Mouse (Mus musculus): ENCODE results near the gene Ccl6. TPM values are rescaled to one million over a fixed set of nuclear protein-coding genes. Genes with fewer than 3 reads are reported as not detected.

The Ccl6 gene
- 2.1 and 2.5 TPM in 2 replicates for polyA plus RNA-seq (2021; fragmentation: Nextera tagmentation)
- long read RNA-seq, experiment 1, partial matches to known transcripts, result 0 of 2 reads
- long read RNA-seq, experiment 1, other reads (novel, unspliced or antisense), result 1 of 2 reads
- long read RNA-seq, experiment 2, result 0 reads

DNA sequence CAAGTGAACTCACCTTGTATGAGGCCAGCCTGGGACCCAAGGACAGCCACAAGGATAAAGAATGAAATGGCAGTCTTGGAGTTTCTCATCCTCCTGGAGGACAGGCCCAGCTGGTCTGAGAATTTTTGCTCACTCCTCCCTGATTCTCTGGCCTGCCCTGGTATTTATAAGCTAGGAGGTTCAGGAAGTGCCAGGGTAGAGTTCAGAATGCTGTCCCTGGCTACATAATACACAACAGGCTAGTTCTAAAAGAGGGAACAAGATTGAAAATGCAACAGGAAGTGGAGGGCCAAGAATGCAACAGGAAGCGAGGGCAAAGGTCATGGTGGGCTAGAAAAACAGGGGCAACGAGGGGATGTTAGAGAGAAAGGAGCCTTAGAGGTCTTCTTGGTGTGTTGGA, at the start of gene Ccl6:
Gene Ccl6, minus strand, starts transcription at position 235 of the 400 bp plus-strand sequence.

DNA sequence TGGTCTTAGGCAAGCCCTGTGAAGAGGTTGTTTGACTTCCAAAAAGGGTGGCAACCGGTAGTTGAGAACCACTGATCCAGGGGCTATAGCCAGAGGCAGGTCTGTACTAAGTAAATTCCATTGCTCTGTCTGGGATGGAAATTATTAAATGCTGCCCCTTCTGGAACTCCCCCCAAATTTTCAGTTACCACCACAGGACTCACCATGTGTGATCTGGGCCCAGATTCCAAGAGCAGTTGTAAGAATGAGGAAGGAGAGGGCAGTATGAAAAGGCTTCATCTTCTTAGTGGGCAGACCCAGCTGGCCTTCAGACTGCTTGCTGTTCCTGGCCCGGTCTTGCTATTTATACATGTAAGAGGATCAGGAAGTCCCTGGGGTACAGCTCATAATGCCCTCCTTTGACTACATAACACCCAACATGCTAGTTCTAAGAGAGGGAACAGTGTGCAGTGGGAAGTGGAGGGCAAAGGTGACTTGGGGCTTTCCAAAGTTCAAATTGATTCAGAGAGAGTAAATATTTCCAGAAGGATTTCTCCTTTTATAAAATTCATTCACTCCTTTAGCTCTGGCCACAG, 14.6 kb downstream of the Ccl6 start, which contains the start of gene Ccl9:
Gene Ccl9, minus strand, starts transcription at position 451 of the 575 bp plus-strand sequence.

Other genes with a start within 250 kb of the Ccl6 start
- gene Rasl10b, start 183.9 kb downstream of the Ccl6 start, polyA plus RNA-seq (2021; fragmentation: Nextera tagmentation), result 17.3 and 19.8 TPM in 2 replicates
- 0.39 and 0.56 TPM in 2 replicates for gene Gas2l2, start 163.6 kb downstream of the Ccl6 start, polyA plus RNA-seq (2021; fragmentation: Nextera tagmentation)
- gene 1700020L24Rik, start 155.4 kb downstream of the Ccl6 start, polyA plus RNA-seq (2021; fragmentation: Nextera tagmentation), result 0.30 and 0.52 TPM in 2 replicates
- gene Mmp28, start 130.0 kb downstream of the Ccl6 start, polyA plus RNA-seq (2021; fragmentation: Nextera tagmentation), result 0.80 and 0.95 TPM in 2 replicates
- gene Taf15, start 120.0 kb downstream of the Ccl6 start, polyA plus RNA-seq (2021; fragmentation: Nextera tagmentation), result 0.56 and 1.3 TPM in 2 replicates
- gene Heatr9, start 70.9 kb downstream of the Ccl6 start, polyA plus RNA-seq (2021; fragmentation: Nextera tagmentation), result not detected in 2 replicates
- 1.1 and 4.9 TPM in 2 replicates for gene Ccl5, start 62.6 kb downstream of the Ccl6 start, polyA plus RNA-seq (2021; fragmentation: Nextera tagmentation)
- 0.89 and 1.9 TPM in 2 replicates for gene Ccl9, start 14.5 kb downstream of the Ccl6 start, polyA plus RNA-seq (2021; fragmentation: Nextera tagmentation)
- not detected in 2 replicates for gene Rpl9-ps1, start 52.5 kb upstream of the Ccl6 start, polyA plus RNA-seq (2021; fragmentation: Nextera tagmentation)
- gene Ccl3, start 56.3 kb upstream of the Ccl6 start, polyA plus RNA-seq (2021; fragmentation: Nextera tagmentation), result 1.1 and 1.3 TPM in 2 replicates
- gene Ccl4, start 69.5 kb upstream of the Ccl6 start, polyA plus RNA-seq (2021; fragmentation: Nextera tagmentation), result 1.2 and 1.3 TPM in 2 replicates
- 1.8 and 2.6 TPM in 2 replicates for gene Wfdc17, start 110.9 kb upstream of the Ccl6 start, polyA plus RNA-seq (2021; fragmentation: Nextera tagmentation)
- gene Wfdc18, start 115.9 kb upstream of the Ccl6 start, polyA plus RNA-seq (2021; fragmentation: Nextera tagmentation), result 7.8 and 8.6 TPM in 2 replicates
- not detected in 2 replicates for gene Wfdc21, start 153.9 kb upstream of the Ccl6 start, polyA plus RNA-seq (2021; fragmentation: Nextera tagmentation)
- 6.9 and 7.2 TPM in 2 replicates for gene Heatr6, start 160.6 kb upstream of the Ccl6 start, polyA plus RNA-seq (2021; fragmentation: Nextera tagmentation)

Measured in layer of hippocampus, adult 6 months (tissue).